Mouse (Mus musculus) heart, adult 2 months (tissue): ENCODE data around the gene Arf6. TPM values are rescaled to one million over a fixed set of nuclear protein-coding genes. Genes with fewer than 3 reads are reported as not detected.
A peak's percentile ranks its signal among the peaks of the same experiment; 100 is the strongest.
"Not testable (repeated sequence)": the region's sequence is repeated elsewhere in the genome, so short reads cannot be mapped to it uniquely, and the experiment has no call there.

ENCODE experiments used
- DNase-seq, 2 experiments: peaks; one replicate each; pipeline ENCODE4 v3.0.0; 2021
- H3K27ac ChIP-seq: fragments of 200-600 bp; 2 replicates; pipeline ENCODE4 v1.8.1; 2022
- H3K27me3 ChIP-seq: fragments of 200-500 bp; 2 replicates; pipeline ENCODE4 v1.6.1; 2012; ENCODE audit warnings: mild to moderate bottlenecking, low read length, inconsistent platforms, mixed read lengths; ENCODE audit not compliant: control insufficient read depth, insufficient read depth
- H3K36me3 ChIP-seq: fragments of 200-500 bp; 2 replicates; pipeline ENCODE4 v1.6.1; 2012; ENCODE audit warnings: low read length, inconsistent platforms; ENCODE audit not compliant: control insufficient read depth, insufficient read depth
- H3K4me1 ChIP-seq: fragments of 200-500 bp; 2 replicates; pipeline ENCODE4 v1.6.1; 2011; ENCODE audit warnings: low read length; ENCODE audit not compliant: control insufficient read depth, insufficient read depth
- H3K4me3 ChIP-seq: fragments of 200-600 bp; 2 replicates; pipeline ENCODE4 v1.8.1; 2022
- H3K79me2 ChIP-seq: fragments of 200-500 bp; replicated peaks from 2 replicates; pipeline ENCODE4 v1.6.1; 2012; ENCODE audit warnings: mild to moderate bottlenecking, inconsistent platforms, low read length, moderate library complexity, mixed read lengths; ENCODE audit not compliant: control insufficient read depth, insufficient read depth
- H3K9ac ChIP-seq: fragments of 200-500 bp; 2 replicates; pipeline ENCODE4 v1.6.1; 2012; ENCODE audit warnings: low read depth, mild to moderate bottlenecking, control low read depth, inconsistent platforms, low read length, mixed read lengths
- CTCF ChIP-seq: fragments of 200-600 bp; IDR thresholded peaks from 2 replicates; pipeline ENCODE4 v1.8.1; 2022; ENCODE audit warnings: antibody characterized with exemption, mild to moderate bottlenecking, moderate library complexity
- EP300 ChIP-seq: fragments of 200-500 bp; IDR thresholded peaks from 2 replicates; pipeline ENCODE4 v1.6.1; 2011; ENCODE audit warnings: low read depth, low read length, control low read depth; ENCODE audit not compliant: insufficient read depth
- POLR2A ChIP-seq: fragments of 200-500 bp; IDR thresholded peaks from 2 replicates; pipeline ENCODE4 v1.6.1; 2011; ENCODE audit warnings: mild to moderate bottlenecking, low read depth, low read length, control low read depth; ENCODE audit not compliant: insufficient read depth
- WGBS: fragments of 180-500 bp; shearing (Covaris S2); methylation state at CpG from one replicate; pipeline ENCODE4 v1.1.7; 2018; 5-methylcytosine and 5-hydroxymethylcytosine counted together
- intact Hi-C: fragments of 180-260 bp; cut with DNase I; formaldehyde crosslinking; loops from one replicate; pipeline ENCODE4 v1.15.1; 2025
- polyA plus RNA-seq: library from polyadenylated mRNA; depleted of rRNA; stranded (reverse); fragments of >200 nt; gene quantifications from 2 replicates; pipeline ENCODE4 v1.2.3, GENCODE M21; 2012
- total RNA-seq, 2 experiments: library from RNA; stranded (reverse); gene quantifications; 2 replicates each; pipeline ENCODE4 v1.2.3; 2021

Arf6 gene
- total and polyA plus RNA-seq, 3 experiments, result 30.3 to 38.7 (median 35.0) TPM

DNA sequence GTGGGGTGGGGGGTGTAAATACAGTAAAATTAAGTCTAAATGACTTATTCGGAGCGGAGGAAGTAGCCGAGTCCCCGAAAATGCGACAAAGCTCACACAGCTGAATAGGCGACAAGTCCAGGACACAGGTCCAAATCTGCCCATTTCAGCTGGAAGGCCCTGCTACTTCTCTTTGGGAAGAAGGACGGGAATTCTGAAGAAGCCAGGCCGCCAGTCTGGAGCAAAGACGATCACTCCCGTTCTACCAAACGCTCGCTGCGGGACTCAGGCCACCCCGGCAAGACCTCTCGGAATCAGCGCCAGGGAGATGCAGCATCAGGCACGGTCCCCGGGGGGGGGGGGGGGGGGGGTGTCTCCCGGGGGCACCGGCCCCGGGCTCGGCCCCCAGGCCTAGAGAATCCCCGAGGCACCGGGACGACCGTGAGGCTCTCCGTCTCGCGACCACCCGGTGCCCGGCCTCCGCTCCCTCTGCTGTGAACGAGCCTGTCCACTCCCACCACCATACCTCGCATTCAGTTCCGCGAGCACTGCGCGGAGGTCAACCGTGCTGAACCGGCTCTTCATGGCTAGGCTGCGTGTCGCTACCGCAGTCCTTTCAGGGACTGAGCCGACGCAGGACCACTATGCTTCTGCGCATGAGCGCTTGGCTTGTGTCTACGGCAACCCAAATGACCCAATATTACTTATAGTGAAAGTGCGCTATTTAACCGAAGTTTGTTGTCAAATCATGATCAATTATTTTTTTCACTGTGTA is 15.2 kb upstream of the Arf6 start, which contains the start of gene Nemf:
Nemf (minus strand) TSS at position 620 of the 754 bp plus-strand sequence.
- WGBS, result under 1% methylated on average over 50 of the region's 50 CpGs
- Histone ChIP-seq H3K79me2 (no peaks in the 10 kb centered on the region), H3K27me3 (no peaks in the 10 kb centered on the region), H3K36me3 (peaks cover 10% of the 10 kb centered on the region), H3K9ac (peak within 1 kb of the TSS; percentile 96), H3K4me3 (peak within 1 kb of the TSS; percentile 99), H3K27ac (peak within 1 kb of the TSS; percentile 83), H3K4me1 (peaks cover 2% of the 10 kb centered on the region)
- peak; percentile 90 for DNase-seq
- intact Hi-C loops, result no loop called here
- TF ChIP-seq POLR2A (peak; percentile 97), CTCF (no peak), EP300 (peak; percentile 65; the same call in 1 of the 2 replicates)

- Histone ChIP-seq H3K36me3 (peaks cover 10% of the 10 kb centered on the region), H3K4me1 (peaks cover 3% of the 10 kb centered on the region), H3K79me2 (no peaks in the 10 kb centered on the region), H3K9ac (peak overlapping the region; percentile 66), H3K4me3 (peak overlapping the region; percentile 99), H3K27me3 (no peaks in the 10 kb centered on the region), H3K27ac (peak overlapping the region; percentile 83)
- no peak for DNase-seq
- TF ChIP-seq CTCF (peak; percentile 18; the same call in 1 of the 2 replicates), POLR2A (no peak), EP300 (no peak)
- 6% methylated on average over 13 of the region's 13 CpGs for WGBS
- intact Hi-C loops, result no loop called here
These were observed 14.7 kb upstream of the Arf6 start for GRCm38 (mm10) chr12:69357300-69357646.

DNA sequence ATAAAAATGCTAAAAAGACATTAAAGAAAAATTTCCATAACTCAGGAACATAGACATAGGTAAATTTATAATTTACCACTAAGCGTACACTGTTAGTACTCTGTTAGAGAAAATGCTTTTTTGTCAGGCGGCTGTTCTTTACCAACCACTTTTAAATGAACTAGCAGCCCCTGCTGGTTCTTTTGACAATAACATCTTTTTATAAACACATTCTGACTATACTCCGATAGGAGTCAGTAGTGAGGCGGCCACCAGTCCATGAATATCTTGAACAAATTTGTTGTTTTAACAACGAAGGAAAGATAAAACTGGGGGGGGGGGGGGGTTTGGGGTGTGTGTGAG is 11.3 kb upstream of the Arf6 start:
- intact Hi-C loops, result loop anchor here (5.0 to 10.0 kb wide), 2 partner anchors 322 to 534 kb away; partner anchors contain the start of genes Atl1, Map4k5 and Sos2

GRCm38 (mm10) chr12:69360997-69361899 is 10.7 kb upstream of the Arf6 start:
- under 1% methylated on average over 42 of the region's 50 CpGs for WGBS
- intact Hi-C loops, result loop anchor here (5.0 to 10.0 kb wide), 2 partner anchors 321 to 534 kb away; partner anchors contain the start of genes Atl1, Map4k5 and Sos2
- H3K79me2 ChIP-seq, H3K27me3 ChIP-seq, H3K4me1 ChIP-seq, H3K36me3 ChIP-seq: not testable (repeated sequence)
- peak; percentile 62; the same call in 1 of the 2 replicates for TF ChIP-seq EP300
- TF ChIP-seq CTCF, result peak; percentile 35
- peak; percentile 95 for TF ChIP-seq POLR2A
- peak overlapping the region; percentile 64 for H3K4me3 ChIP-seq
- DNase-seq, result peak; percentile 99 to 100
- peak overlapping the region; percentile 91 for H3K27ac ChIP-seq
- H3K9ac ChIP-seq, result peak overlapping the region; percentile 77

More for the DNA sequence above, 11.3 kb upstream of the Arf6 start:
- H3K27me3 ChIP-seq, result no peaks in the 10 kb centered on the region
- no peak overlapping the region for H3K9ac ChIP-seq
- TF ChIP-seq CTCF (peak; percentile 86), EP300 (no peak), POLR2A (no peak)
- 11% methylated on average over 5 of the region's 5 CpGs for WGBS
- peaks cover 2% of the 10 kb centered on the region; the same call in 1 of the 2 replicates for H3K36me3 ChIP-seq
- H3K27ac ChIP-seq, result no peak overlapping the region; the same call in 1 of the 2 replicates
- H3K4me3 ChIP-seq, result no peak overlapping the region
- H3K4me1 ChIP-seq, result peaks cover 3% of the 10 kb centered on the region
- DNase-seq, result peak; percentile 47 to 74
- H3K79me2 ChIP-seq, result no peaks in the 10 kb centered on the region

DNA sequence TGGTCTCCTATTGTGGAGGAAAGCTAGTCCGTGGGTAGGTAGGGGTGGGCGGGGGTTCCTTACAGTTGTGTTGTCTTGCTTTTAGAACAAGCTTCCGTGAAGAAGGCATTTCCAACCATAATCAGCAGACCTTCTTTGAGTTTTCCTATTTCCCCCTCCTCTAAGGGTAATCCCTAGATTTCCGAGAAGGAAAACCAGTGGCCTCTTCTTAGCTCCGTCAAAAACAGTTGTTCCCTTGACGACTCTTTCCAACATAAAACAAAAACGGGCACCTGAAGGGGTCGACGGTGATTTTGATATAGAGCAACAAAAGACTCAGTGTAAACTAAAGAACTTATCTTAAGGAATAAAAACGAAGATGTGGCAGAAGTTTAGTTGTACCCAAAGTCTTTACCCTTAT is 10.0 kb upstream of the Arf6 start:
- Histone ChIP-seq H3K4me1 (peaks cover 3% of the 10 kb centered on the region), H3K4me3 (peak overlapping the region; percentile 64), H3K79me2 (no peaks in the 10 kb centered on the region), H3K9ac (peak overlapping the region; percentile 77), H3K27me3 (no peaks in the 10 kb centered on the region), H3K36me3 (no peaks in the 10 kb centered on the region), H3K27ac (peak overlapping the region; percentile 91)
- intact Hi-C loops, result loop anchor here (2.0 to 10.0 kb wide), 3 partner anchors 139 to 533 kb away; partner anchors contain the start of genes Atl1, Map4k5 and Sos2
- 6% methylated on average over 10 of the region's 10 CpGs for WGBS
- TF ChIP-seq POLR2A (no peak), EP300 (no peak), CTCF (no peak)
- no peak for DNase-seq
